Mouse (Mus musculus) lung, postnatal 25 days (tissue): ENCODE data around the gene Clec10a.

Experiments
- DNase-seq: peaks from one replicate; pipeline ENCODE4 v3.0.0; 2022; ENCODE audit warnings: low spot score

The Clec10a gene

GRCm38 (mm10) chr11:70218039-70218438 is 62.0 kb downstream of the Clec10a start:
- no peak for DNase-seq

- no peak for DNase-seq
These were observed 62.9 kb downstream of the Clec10a start for GRCm38 (mm10) chr11:70218741-70219470.

- no peak for DNase-seq
These were observed 63.9 kb downstream of the Clec10a start for GRCm38 (mm10) chr11:70219873-70220272.

- no peak for DNase-seq
These were observed 64.3 kb downstream of the Clec10a start for GRCm38 (mm10) chr11:70220323-70220722.
